Mouse (Mus musculus): ENCODE data around the gene Sertad1. TPM values are rescaled to one million over a fixed set of nuclear protein-coding genes. Genes with fewer than 3 reads are reported as not detected.

Gene Sertad1
- polyA plus RNA-seq (2017; shearing (Covaris generic)) = 10 to 100 TPM; 45.9 to 62.2 TPM

DNA sequence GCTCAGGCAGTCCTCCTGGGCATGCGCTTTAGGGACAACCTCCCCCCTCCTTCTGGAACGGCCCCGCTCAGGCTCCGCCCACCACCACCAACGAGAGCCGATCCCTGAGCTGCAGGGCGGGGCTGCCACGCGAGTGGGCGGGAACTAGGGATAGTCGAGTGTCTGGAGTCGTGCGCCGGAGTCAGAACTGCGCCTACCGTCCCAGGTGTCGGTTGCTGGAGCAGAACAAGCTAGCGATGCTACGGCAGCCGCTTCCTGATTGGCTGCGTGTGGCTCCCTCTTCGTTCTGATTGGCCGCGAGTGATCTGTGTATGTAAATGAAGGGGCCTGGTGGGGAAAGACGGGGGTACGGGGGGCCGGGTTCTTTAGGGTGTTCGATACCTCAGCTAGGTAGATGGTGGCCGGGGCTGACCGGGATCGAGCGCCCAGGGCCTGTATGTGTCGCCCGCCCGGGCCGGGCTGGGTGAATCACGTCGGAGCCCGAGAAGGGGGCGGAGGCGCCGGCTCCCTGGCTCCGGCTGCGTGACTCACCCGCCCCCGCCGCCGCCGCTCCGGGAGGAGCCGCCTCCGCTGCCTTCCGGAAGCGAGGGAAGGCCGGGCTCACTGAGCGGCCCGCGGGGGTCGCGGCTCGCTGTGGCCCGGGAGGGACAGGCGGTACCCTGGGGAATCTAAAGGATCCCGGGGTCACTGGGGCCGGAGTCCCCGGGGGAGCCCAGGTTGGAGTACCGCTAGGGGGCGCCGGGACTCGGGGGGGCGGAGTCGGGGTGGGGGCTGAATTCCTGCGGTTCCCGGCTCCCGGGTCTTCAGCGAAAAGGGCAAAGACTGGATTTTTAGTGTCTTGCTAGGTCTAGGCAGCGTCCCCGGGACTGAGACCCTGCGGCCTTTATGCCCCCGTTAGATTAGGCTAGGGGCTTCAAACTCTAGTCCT is at the start of gene Sertad1:
Sertad1 (plus strand) TSS at position 141 of the 928 bp plus-strand sequence.

DNA sequence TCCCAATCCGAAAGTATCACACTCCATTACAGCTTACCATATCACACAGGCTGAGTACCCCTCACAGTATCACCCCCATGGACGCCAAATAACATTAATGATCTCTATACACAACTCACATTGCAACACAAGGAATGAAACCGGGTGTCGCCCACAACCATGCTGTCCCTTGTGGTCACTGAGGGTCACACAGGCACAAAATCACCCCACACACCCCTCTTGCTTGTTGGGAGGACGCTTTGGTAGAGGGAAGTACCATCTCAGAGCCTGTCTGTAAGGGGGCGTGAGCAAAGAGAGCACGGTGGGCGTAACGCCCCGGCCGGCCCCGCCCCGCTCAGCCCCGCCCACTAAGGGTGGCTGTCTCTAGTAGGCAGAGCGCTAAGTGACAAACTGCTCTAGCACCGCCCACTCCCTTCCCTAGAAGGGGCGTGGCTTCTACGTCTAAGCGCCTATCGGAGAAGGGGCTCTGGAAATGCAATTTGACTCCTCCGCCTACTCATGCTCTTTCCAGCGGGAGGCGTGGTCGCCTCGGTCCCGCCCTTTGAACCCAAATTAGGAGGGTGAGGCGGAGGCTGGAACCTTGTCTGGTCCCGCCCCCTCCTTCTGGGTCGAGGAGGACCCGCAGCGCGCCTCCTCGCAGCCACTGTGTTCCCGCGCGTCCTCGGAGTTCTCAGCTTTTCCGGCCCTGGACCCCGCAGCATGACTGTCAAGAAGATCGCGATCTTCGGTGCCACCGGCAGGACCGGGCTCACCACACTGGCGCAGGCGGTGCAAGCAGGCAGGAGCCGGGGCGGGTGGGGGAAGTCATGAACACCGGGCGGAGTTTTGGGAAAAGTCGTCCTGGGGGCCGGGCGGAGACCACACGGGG is 39.1 kb upstream of the Sertad1 start, which contains the start of the genes Sptbn4 and Blvrb:
Sptbn4 (minus strand) TSS at position 268 of the 868 bp plus-strand sequence.
Blvrb (plus strand) TSS at position 560 of the 868 bp plus-strand sequence.

DNA sequence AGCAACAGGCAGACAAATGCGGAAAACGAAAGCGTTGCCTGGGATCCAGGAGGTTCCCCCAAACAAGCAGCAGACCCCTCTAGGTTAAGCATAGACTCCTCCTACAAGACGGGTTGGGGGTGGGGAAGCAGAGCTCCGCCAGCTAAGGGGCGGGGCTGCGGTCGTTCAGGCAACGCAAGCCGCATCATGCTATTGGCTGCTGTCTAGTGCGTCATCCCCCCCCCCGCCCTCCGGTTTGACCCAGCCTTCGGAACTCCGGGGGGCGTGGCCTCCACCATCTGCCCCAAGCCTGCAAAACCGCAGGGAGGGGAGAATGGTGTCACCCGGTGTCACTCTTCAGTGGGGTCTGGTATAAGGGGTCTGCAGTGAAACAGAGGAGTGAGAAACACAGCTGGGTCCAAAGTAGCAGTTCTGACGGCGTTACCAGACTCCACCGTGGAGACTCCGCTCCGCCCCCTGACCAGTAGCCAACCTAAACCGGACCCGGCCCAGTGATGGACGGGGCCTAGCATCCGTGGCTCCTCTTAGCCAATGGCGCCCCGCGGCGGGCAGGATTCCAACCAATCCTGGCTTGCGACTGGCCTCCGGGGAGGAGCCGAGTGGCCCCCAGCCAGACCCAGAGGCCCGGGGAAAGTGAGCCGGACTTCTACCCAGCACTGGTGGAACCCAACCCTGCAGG is 13.4 kb upstream of the Sertad1 start, which contains the start of gene Sertad3:
Sertad3 (plus strand) TSS at position 613 of the 679 bp plus-strand sequence.

DNA sequence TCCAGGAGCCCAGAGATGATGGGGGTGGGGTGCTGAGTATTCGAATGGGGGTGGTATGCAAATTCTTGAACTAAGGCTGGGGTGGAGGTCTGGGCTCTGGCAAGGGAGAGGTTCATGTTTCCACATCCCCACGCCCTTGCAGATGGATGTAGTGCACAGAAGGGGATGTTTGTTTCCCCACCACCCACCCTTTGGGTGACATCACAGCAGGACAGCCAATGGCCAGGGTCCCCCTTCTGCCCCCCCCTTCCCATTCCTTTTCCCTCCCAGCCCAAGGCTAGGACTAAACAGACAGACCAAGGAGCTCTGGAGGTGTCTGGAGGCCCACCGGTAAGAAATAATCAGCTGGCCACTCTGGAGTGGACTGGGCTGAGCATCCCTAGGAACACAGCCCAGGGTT is 12.3 kb downstream of the Sertad1 start, which contains the start of gene Prx:
Prx (plus strand) TSS at position 289 of the 400 bp plus-strand sequence.

DNA sequence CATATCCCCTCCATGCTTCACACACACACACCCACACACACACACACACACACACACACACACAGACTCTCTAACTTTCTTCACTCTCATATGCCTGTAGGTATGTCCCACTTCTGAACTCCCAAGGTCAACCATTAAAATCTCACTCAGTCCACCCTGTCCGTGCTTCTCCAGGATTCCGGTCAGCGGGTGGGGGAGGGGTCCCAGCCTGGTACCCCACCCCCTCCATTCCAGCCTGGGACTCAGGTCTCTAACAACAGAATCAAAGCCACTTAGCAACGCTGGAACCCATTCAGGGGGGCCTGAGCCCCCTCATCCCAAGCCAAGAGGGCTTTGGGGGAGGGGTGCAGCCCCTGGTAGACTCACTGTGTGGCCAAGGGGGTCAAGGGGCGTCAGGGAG is 36.3 kb downstream of the Sertad1 start, which contains the start of gene Hipk4:
Hipk4 (plus strand) TSS at position 301 of the 400 bp plus-strand sequence.

Other genes starting within 250 kb of the Sertad1 start
- 1 to 10 TPM; 1.9 to 2.7 TPM for gene Numbl, start 228.5 kb upstream of the Sertad1 start, polyA plus RNA-seq (2017; shearing (Covaris generic))
- 1 to 10 TPM in 1 of 2 experiments, not detected in 1; 1.2 TPM for gene Ltbp4, start 149.2 kb upstream of the Sertad1 start, polyA plus RNA-seq (2017; shearing (Covaris generic))
- gene Shkbp1, start 130.9 kb upstream of the Sertad1 start, polyA plus RNA-seq (2017; shearing (Covaris generic)) = 10 to 100 TPM; 71.7 to 97.3 TPM
- gene Gm20479, start 129.5 kb upstream of the Sertad1 start, polyA plus RNA-seq (2017; shearing (Covaris generic)) = not detected
- gene Sptbn4, start 39.2 kb upstream of the Sertad1 start, polyA plus RNA-seq (2017; shearing (Covaris generic)) = under 1 TPM; 0.44 to 0.60 TPM
- 10 to 100 TPM; 11.3 to 27.9 TPM for gene Blvrb, start 38.9 kb upstream of the Sertad1 start, polyA plus RNA-seq (2017; shearing (Covaris generic))
- 10 to 100 TPM; 51.0 to 51.6 TPM for gene Sertad3, start 13.1 kb upstream of the Sertad1 start, polyA plus RNA-seq (2017; shearing (Covaris generic))
- gene Prx, start 12.4 kb downstream of the Sertad1 start, polyA plus RNA-seq (2017; shearing (Covaris generic)) = under 1 TPM; 0.32 to 0.44 TPM
- gene Hipk4, start 36.4 kb downstream of the Sertad1 start, polyA plus RNA-seq (2017; shearing (Covaris generic)) = under 1 TPM; 0.14 to 0.20 TPM
- 100 to 1,000 TPM; 116 to 248 TPM for gene Pld3, start 66.3 kb downstream of the Sertad1 start, polyA plus RNA-seq (2017; shearing (Covaris generic))
- gene 2310022A10Rik, start 66.3 kb downstream of the Sertad1 start, polyA plus RNA-seq (2017; shearing (Covaris generic)) = 10 to 100 TPM; 23.2 to 23.7 TPM
- gene Akt2, start 104.6 kb downstream of the Sertad1 start, polyA plus RNA-seq (2017; shearing (Covaris generic)) = 10 to 100 TPM; 63.3 to 82.1 TPM
- gene Ttc9b, start 167.0 kb downstream of the Sertad1 start, polyA plus RNA-seq (2017; shearing (Covaris generic)) = not detected
- 10 to 100 TPM; 13.9 to 19.1 TPM for gene Map3k10, start 187.7 kb downstream of the Sertad1 start, polyA plus RNA-seq (2017; shearing (Covaris generic))
- 1 to 10 TPM in 1 of 2 experiments, under 1 TPM in 1; 0.95 to 7.4 TPM for gene Zfp607b, start 202.4 kb downstream of the Sertad1 start, polyA plus RNA-seq (2017; shearing (Covaris generic))
- gene Zfp60, start 244.5 kb downstream of the Sertad1 start, polyA plus RNA-seq (2017; shearing (Covaris generic)) = 10 to 100 TPM in 1 of 2 experiments, 1 to 10 TPM in 1; 9.8 to 13.4 TPM